Mouse (Mus musculus) cerebellum, adult 8-10 months (tissue): ENCODE results near the gene 4930524J08Rik.

Source experiments
- DNase-seq: peaks from one replicate; pipeline ENCODE4 v3.0.0; 2022

4930524J08Rik gene

DNA sequence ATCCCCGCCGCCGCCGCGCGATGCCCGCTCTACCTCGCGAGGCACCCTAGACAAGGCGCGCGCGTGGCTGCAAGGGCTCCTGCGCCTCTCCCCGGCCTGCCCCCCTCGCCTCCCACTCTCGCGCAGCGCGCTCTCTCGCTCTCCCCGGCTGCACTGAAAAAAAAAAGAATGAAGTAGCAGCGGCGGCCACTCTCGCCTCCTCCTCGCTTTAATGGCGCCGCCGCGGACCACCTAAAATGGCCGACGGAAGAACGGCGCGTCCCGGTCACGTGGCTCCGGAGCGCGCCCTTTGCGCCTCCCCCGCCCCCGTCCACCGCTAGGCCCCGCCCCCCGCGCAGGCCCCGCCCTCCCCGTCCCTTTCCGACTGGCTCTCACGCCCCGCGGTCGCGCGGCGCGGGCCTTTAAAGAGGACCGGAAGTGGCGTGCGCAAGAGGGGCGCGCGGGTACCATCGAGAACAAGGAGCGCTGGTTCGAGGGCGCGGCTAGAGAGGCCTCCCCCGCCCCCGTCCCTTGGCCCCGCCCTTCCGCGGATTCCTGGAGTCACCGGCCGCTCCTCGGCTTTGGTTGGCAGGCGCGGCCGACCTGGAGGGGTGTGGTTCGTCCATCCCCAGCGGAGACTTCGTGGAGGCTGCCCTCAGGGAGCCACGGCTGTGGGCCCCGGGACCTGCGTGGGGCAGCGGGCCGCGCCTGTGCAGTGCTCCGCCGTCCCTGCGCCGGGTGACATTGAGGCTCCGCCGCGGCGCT is at the start of gene 4930524J08Rik, which contains the start of gene Hnrnpd:
Gene 4930524J08Rik (plus strand): TSS at position 363 of the 744 bp plus-strand sequence.
Gene Hnrnpd (minus strand): TSS at position 240 of the 744 bp plus-strand sequence.
- peak; percentile 91 for DNase-seq

DNA sequence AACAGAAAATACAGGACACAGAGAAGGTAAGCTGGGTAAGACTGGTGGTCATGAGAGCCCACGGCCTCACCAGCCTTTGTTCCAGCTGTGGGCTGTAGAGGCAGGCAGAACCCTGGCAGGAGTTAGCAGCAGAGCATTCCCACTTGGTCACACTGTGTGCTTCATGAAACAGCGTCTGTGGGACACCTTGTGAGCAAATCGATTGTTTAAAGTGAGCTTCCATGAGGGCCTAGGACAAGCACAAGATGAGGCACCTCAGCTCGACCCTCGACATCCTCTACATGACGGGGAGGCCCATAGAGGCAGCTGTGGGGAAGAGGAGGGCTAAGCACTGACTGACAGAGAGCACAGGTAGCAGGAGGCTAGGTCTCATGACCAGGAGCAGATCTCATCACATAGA is 47.0 kb upstream of the 4930524J08Rik start:
- no peak for DNase-seq

DNA sequence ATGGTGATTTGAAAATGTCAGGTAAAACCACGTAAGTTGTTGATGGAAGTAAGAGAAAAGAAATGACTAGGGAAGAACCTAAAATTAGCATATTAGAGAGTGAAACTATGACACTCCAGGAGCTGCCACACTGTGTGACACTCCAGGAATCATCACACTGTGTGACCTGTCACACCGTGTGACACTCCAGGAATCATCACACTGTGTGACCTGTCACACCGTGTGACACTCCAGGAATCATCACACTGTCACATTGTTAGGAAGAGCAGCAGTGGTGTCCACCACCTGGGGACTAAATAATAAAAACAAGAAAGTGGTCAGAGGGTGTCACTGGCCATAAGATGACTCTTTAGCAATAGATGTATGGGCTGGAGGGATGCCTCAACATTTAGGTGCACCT is 39.4 kb upstream of the 4930524J08Rik start:
- DNase-seq: no peak

DNA sequence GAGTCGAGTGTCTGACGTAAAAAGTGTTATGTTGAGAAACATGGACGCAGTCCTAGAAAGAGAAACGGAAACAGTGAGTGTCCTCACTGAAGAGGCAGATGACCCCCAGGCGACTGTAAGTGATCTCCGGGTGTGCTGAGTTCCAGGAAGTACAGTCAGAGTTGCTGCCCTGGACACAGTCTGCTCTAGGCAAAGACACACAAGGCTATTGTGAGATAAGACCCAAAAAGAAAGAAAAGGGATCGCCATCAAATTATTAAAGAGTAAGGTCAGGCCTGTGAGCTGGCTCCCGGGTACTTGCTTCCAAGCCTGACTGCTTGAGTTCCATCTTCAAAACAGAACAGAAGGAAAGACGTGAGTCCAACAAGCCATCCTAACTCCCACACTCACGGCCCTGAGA is 37.6 kb upstream of the 4930524J08Rik start:
- no peak for DNase-seq

DNA sequence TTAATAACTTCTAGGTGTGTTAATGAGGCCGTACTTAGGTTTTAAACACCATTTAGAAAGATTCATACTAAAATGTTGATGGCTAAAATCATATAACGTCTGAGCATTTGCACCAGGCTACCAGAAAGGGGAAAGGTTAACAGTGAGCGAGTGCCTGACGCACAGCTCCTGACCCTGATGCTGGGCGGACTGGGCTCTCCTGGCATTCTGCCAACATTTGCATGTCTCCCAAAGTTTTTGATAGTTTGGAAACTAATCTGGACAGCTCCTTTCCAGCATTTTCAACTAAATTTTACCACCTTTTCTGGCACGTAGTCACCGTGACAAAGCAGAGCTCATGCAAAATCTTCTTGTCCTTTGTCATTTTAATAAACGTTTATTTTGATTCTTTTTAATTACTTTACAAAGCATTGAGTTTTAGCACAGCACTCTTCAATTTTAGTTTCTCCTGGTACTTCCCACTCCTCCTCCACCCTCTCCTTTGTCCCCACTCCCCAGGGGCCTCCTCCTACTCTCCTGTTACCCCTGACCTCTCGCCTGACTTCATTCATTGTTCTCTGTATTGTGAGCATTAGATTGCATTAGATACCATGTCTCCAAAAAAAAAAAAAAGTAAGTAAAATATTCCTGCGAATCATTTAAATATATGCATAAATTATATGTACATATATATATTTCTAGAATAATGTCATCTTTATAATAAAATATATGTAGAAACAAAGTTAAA is 36.9 kb upstream of the 4930524J08Rik start:
- no peak for DNase-seq

DNA sequence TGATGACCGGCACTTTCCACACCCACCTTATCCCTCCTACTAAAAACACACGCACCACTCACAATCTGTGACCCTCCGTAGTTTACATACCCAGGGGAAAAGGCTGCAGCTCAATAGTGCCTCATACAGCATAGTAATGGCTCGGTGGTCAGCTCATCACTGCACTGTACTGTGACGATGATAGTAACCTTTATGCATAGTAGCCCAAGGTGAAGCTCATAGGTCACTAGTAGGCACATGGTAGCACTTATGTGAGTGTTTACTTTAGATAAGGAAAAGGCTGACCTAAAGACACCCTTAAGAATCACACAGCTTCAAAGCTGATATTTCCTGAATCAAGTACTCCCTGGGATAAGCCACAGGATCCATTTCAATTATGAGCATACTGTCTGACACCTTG is 26.3 kb upstream of the 4930524J08Rik start:
- no peak for DNase-seq

DNA sequence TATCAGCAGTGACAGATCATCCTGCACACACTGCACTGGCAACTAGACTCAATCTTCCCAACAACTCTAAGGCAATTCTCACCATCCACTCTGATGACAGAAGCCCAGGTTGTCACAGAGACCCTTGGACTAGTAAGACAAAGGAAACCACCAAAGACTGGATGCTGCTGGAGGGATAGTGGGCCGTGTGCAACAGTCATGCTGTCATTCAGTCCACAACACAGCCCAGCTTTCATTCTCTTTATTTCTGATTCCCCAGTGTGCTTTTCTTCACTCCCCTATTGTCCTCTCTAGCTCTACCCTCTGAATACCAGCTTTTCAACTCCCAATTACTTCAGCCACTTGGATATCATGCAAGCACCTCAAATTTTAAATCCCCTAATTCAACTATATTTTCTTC is 25.0 kb upstream of the 4930524J08Rik start:
- DNase-seq: no peak

DNA sequence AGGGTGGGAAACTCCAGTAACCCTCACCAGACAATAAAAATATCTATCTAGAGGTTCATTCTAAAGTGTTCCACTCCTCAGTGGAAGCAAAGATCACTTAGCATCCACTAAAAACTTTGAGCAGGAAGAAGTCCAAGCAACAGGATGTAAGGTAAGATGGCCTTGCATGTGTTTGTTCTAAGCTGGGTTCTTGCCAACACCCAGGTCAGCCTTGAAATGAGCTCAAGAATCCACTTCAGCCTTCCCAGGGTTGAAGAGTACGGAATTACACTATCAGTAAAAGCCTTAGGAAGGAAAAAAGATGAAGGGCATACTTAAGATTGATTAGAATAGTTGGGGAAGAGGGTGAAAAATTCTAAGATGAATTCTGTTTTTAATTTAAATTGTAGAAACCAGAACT is 20.2 kb upstream of the 4930524J08Rik start:
- DNase-seq: no peak

DNA sequence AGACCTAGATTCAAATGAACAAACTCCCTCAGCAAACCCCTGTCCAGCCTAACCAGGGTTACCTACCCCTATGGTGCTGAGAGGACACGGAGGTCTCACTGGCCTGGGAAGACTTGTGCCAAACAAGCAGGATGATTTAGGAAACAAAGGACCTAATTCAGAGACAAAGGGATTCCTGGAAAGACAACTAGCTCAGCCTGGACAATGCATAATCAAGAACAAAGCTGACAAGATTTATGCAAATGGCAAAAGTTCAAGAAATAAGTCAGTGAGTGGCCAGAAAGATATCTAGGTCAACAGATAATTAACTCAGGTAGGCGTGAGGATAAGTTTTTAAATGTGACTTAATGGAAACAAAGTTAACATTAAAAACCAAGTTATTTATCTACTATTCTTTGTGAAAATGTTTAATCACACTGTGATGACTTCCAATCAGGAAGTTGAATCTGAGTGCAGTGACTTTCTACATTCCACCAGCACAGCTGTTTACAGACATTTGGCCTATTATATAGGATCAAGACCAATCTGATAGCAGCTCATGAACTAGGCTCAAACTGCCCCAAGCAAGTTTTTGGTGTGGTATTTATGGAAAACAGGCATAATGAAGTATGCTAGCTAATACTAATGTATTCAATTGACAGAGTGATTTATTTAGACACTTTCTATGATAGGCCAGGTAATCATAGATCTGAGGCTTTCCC is 19.5 kb upstream of the 4930524J08Rik start:
- DNase-seq: no peak

DNA sequence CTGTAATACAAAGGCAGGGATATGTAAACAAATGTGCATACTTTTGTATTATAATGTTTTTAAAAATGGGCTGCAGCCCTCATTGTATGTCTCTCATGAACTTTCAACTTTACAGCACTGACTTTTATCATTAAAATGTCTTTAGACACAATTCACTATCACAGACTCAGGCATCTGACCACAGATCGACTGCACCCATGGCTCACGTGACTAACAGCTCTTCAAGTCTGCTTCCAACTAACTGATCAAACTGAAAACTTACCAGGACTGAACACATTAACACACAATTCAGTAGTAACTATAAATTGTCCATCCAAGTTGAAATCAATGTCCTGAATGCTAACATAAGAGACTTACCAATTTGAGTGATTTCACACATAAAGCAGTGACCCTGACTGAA is 18.9 kb upstream of the 4930524J08Rik start:
- DNase-seq: no peak

DNA sequence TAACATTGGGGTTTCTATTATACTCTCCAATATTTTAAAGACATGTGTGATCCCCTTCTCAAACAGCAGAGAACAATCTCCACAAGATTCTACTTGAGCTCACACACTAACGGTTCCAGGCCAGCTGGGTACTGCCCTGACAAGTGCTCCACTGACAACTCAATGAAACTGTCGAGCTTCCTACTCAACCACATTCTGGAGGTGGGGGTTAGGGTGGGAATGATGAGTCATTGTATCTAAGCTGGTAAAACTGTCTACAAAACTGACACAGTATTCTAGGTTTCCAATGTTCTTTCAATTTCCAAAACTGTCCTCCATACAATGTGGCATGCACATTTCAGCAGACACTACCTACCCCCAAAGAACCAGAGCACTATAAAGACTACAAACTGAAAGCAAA is 4.9 kb upstream of the 4930524J08Rik start:
- DNase-seq: no peak

DNA sequence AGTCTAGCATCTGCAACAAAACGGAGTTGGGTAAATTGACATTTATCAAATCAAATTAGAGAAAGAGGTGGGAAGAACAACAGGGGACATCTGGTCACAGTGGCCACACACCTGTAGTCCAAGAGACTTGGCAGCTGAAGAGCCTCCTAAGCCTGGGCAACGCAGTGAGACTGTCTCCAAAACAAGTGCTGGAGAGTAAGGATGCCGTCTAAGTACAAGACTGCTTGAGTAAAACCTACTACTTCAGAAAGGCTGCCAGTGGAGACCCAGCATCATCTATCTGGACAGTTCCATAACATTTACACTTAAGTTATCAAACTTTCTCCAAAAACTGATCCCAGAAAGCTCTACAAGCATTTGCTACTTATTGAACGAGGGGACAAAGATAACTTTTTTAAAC is 3.8 kb upstream of the 4930524J08Rik start:
- no peak for DNase-seq

DNA sequence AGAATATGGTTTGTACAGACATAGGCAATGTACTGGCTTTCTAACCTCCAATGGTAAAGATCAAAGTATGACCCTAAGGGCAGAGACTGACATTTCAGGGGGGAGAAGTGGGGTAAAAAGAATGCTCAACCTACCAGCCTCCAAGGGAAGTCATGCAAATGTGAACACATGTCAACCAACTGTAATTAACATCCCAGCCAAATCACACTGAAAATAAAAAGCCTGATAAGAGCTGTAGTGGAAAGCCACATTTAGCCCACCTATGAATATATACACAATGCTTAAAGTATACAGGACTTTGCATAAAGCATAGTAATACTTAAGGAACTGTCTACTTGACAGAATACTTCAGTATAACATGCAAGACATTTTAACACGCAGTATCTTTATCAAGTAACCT is 3.1 kb upstream of the 4930524J08Rik start:
- DNase-seq: no peak

DNA sequence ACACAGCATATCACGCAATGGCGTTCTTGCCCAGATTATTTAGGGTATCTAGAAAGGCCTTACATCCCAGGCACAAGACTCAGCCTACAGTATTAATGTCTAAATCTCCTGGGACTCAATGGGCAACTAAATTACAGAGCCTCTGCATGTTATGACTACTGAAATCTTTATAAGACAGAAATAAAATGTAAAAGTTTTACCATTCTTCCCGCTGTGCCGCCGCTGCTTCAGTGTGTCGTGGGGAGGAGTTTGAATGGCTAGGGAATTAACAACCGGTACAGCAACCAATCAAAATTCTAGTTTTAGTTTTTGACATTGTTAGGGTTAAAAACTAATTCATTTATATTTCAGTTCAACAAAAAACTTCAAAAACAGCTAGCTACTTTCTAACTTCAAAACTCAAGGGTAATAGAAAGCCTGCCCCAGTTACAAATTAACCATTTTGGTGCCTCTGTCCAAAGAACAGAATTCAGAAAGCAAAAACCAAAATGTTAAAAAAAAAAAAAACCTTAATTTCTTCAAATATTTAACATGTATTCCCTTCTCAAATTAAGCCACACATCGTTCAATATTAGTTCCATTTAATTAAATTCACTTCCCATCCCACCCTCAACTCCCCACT is 2.4 kb upstream of the 4930524J08Rik start:
- no peak for DNase-seq

DNA sequence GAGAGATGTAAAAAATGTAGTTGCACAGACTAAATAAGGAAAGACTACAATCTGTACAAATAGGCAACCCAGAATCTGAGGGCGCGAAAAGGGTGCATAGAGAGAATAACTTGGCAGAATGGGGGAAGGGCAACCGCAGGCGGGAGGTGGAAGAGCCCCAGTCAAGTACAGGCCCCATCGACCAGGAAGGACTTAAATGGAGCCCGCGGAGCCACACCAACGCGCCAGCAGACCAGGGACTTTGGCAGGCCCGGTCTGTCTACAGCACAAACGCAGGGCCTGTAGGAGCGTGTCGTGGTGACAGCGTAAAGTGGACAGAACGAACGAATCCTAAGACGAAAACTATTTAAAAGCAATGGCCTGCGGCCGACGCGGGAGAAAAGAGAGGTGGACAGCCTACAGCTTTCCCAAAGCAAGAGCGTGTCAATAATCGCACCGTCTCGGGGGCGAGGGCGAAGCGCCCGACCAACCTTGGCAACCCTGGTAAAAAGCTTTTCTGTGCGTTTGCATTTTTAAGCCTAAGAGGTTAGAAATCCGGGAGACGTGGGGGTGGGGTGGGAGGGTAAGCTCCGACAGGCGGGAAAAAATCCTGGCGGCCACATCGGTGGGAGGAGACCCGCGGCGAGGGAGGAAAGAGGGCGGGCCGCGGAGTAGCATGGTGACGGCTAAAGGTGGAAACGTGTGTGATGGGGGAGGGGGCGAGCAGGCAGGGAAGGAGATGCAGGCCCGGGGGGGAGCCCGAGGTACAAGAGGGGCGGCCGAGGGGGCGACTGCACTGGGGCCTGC is 1.2 kb upstream of the 4930524J08Rik start:
- peak; percentile 63 for DNase-seq

DNA sequence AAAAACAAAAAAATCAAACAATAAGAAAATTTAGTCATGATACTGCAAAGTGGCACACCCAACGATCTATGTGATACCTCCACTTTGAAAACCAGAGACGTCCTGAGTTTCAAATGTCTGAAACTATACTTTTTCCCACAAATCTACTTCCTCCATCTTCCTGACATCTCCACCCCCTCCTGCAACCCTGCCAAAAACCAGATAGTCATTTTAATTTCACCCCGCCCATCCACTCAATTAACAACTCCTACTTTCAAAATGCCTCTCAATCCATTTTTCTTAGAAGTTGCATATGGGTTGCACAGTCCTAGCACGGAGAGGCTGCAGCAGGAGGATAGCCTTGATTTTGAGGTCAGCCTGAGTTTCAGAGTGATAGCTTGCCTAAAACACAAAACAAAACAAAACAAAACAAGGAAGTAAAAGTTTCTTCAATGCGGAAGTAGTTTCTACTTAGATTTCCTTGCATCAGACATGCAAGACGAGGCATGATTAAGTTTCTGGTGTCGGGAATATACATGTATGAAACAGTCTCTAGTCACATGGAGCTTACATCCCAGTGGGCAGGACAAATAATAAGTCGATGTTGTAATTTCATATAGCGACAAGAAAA is 4.7 kb downstream of the 4930524J08Rik start:
- DNase-seq: no peak

DNA sequence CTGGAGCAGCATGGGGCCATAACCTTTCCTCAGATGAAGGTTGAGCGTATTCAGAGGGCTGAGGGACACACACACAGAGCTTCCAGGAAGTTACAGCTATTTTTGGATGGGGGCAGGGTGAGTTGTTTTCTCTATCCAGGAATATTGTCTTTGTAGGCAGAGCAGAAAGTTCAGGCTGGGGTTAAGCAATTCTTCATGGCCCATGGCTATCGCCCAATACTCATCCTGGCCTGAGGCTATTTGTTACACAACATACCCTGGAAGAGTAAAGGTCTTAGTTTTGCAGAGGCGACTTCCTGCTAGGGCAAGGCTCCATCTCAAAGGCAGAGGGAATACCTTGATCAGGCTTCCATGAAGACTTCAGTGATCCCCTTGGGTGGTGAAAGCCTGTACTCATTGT is 15.3 kb downstream of the 4930524J08Rik start:
- DNase-seq: no peak

DNA sequence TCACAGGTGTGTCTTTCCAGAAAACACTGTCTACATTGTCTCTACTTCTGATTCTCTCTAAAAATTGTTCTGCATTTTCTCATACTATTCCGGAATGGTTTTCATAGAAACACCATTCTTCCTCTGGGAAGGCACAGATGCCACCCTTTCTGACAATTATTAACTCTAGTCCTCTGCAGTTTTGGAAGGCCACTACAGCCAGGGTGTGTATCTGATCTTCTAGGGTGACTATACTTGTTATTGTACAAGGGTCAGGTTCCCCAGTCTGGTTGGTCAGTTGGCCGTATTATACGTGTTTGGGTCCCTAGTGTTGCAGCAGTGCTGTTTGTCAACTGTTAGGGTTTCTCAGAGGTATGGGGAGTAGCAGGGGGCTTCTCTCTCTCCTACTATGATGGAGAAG is 15.8 kb downstream of the 4930524J08Rik start:
- DNase-seq: no peak

DNA sequence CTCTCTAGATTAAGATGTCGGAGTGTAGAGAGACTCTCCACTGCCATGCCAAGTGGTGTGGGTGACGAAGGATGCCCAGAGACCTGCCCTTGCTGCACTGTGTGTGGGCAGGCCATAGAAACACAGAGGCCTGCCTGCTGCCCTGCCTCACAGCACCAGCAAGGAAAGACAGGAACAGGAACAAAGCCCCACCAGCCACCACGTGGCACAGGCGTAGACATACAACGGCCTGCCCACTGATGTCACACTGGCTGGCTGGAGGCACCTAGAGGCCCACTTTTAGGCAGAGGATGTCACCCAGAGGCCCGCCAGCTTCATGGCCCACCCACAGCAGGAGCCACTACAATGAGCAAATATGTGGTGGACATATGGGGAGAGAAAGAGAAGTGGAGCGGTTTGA is 21.2 kb downstream of the 4930524J08Rik start:
- DNase-seq: no peak

DNA sequence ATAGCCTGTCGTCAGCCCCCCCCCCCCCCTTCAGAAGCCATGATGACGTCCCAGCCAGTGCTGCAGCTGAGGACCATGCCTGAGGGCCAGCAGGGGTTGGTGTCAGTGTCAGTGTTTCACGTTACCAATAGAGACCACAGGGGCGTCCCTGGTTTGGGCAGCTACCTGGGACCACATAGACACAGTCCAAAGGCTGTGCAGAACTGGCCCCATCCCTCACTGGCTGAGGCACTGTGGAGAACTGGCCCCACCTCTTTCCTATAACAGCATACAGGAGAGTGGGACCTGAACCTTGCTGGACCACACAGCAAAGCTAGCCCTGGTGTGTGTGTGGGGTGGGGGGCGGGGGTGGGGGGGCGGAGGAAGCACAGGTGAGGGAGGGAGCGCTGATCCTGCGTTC is 21.6 kb downstream of the 4930524J08Rik start:
- no peak for DNase-seq

DNA sequence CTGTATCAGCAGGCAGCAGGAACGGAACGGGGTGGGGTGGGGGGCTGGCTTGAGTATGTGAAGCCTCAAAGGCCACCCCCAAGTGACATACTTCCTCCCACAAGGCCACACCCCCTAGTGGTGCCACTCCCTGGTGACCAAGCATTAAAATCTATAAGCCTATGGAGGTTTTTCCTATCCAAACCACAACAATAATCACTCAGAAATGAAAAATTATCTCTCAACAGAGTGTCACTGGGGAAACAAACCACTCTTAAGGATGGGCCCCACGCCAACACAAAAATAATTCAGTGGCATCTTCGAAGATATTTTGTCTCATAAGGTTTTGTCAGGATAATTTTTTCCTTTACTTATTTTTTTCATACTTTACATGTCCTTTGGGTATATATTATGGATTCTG is 25.0 kb downstream of the 4930524J08Rik start:
- DNase-seq: no peak

DNA sequence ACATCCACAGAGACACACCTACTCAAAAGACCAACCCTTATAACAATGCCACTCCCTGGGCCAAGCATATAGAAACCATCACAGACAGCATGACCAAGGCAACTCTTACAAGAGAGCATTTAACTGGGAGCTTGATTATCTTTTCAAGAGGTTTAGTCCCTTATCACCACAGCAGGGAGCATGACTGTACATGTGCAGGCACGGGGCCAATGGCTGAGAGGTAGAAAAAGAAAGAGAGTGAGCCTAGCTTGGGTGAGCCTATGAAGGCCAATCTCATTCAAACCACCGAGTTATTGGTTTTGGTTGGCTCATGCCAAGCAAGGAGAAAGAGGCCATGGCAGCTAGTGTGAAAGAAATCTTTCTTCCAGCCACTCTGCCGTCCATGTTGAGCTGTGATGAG is 26.6 kb downstream of the 4930524J08Rik start:
- DNase-seq: no peak
